Mouse (Mus musculus): ENCODE data around the gene Acap3. TPM values are rescaled to one million over a fixed set of nuclear protein-coding genes. Genes with fewer than 3 reads are reported as not detected.
A peak's percentile ranks its signal among the peaks of the same experiment; 100 is the strongest.

Gene Acap3
- polyA plus RNA-seq, 1 experiment: 86.1 TPM

DNA sequence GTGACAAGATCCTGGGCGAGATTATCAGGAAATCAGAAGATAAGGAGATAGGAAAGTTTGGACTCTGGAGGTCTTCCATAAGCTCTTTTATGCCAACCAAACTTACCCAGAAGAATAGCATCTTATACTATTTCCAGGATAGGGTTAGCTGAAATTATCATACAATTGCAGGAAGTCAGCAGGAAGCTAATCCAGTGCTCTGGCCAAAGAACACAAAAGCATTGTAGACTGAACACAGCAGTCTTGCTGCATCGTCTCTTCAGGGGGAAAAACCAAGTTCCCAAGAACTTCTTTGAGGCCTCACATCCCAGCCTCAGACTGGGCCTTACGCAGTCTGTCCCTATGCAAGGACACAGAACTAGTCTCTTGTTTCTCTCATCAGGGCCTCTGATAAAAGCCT lies 8.0 kb upstream of the Acap3 start:
- Histone ChIP-seq H3K36me3 (ENCODE audit: control insufficient read depth, insufficient read depth, low read length) (peaks cover 42% of the 10 kb centered on the region), H3K27me3 (ENCODE audit: control insufficient read depth, insufficient read depth, low read length) (no peaks in the 10 kb centered on the region), H3K4me3 (ENCODE audit: control insufficient read depth, insufficient read depth, low read length) (no peak overlapping the region), H3K27ac (ENCODE audit: control insufficient read depth, insufficient read depth, low read length) (no peak overlapping the region), H3K4me1 (replicated peaks; ENCODE audit: control insufficient read depth, insufficient read depth, low read length) (no peaks in the 10 kb centered on the region)
- DNase-seq: no peak
- TF ChIP-seq CTCF (IDR thresholded peaks at IDR 0.05; ENCODE audit: borderline replicate concordance, control insufficient read depth, extremely low read depth, insufficient read depth, low read length, poor library complexity) (no peak), POLR2A (IDR thresholded peaks at IDR 0.05; ENCODE audit: control insufficient read depth, extremely low read depth, insufficient read depth, low read length, poor library complexity) (no peak)
- 93% methylated on average over 3 of the region's 3 CpGs for WGBS

DNA sequence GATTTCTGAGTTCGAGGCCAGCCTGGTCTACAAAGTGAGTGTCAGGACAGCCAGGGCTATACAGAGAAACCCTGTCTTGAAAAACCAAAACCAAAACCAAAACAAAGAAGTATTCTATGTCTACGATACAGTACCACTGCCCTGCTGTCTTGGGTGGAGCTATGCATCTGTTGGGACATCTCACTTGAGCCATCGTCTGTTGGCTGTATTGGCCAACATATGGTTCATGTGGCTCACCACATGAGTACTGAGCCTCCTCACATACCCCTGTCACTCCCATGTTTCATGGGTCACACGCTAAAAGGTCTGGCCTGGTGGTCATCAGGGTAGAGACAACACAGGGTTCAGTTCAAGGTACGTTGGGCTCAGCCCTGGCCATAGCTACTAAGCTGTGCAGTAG lies 5.3 kb upstream of the Acap3 start:
- H3K27me3 ChIP-seq (ENCODE audit: control insufficient read depth, insufficient read depth, low read length): no peaks in the 10 kb centered on the region
- H3K27ac ChIP-seq (ENCODE audit: control insufficient read depth, insufficient read depth, low read length): no peak overlapping the region
- 98% methylated on average over 5 of the region's 5 CpGs for WGBS
- TF ChIP-seq POLR2A (IDR thresholded peaks at IDR 0.05; ENCODE audit: control insufficient read depth, extremely low read depth, insufficient read depth, low read length, poor library complexity) (no peak), CTCF (IDR thresholded peaks at IDR 0.05; ENCODE audit: borderline replicate concordance, control insufficient read depth, extremely low read depth, insufficient read depth, low read length, poor library complexity) (no peak)
- no peak for DNase-seq
- peaks cover 40% of the 10 kb centered on the region for H3K36me3 ChIP-seq (ENCODE audit: control insufficient read depth, insufficient read depth, low read length)
- H3K4me1 ChIP-seq (replicated peaks; ENCODE audit: control insufficient read depth, insufficient read depth, low read length): peaks cover 7% of the 10 kb centered on the region
- H3K4me3 ChIP-seq (ENCODE audit: control insufficient read depth, insufficient read depth, low read length): no peak overlapping the region

DNA sequence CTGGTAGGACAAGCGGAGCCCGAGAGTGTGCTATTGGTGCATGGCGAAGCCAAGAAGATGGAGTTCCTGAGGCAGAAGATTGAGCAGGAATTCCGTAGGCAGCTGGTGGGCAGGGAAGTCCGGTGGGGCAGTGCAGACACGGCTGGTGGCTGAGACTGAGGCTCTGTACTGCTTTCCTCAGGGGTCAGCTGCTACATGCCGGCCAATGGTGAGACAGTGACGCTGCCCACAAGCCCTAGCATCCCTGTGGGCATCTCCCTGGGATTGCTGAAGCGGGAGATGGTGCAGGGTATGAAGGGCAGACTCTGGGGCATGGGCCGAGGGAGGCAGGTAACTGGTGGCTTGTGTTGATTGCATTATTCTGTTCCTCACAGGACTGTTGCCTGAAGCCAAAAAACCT lies 3.9 kb upstream of the Acap3 start:
- peaks cover 40% of the 10 kb centered on the region for H3K36me3 ChIP-seq (ENCODE audit: control insufficient read depth, insufficient read depth, low read length)
- no peaks in the 10 kb centered on the region for H3K27me3 ChIP-seq (ENCODE audit: control insufficient read depth, insufficient read depth, low read length)
- TF ChIP-seq POLR2A (IDR thresholded peaks at IDR 0.05; ENCODE audit: control insufficient read depth, extremely low read depth, insufficient read depth, low read length, poor library complexity) (no peak), CTCF (IDR thresholded peaks at IDR 0.05; ENCODE audit: borderline replicate concordance, control insufficient read depth, extremely low read depth, insufficient read depth, low read length, poor library complexity) (no peak)
- H3K27ac ChIP-seq (ENCODE audit: control insufficient read depth, insufficient read depth, low read length): no peak overlapping the region
- WGBS: 98% methylated on average over 10 of the region's 10 CpGs
- no peak overlapping the region for H3K4me3 ChIP-seq (ENCODE audit: control insufficient read depth, insufficient read depth, low read length)
- DNase-seq: no peak
- peaks cover 11% of the 10 kb centered on the region for H3K4me1 ChIP-seq (replicated peaks; ENCODE audit: control insufficient read depth, insufficient read depth, low read length)

- no peak for DNase-seq
- H3K27me3 ChIP-seq (ENCODE audit: control insufficient read depth, insufficient read depth, low read length): no peaks in the 10 kb centered on the region
- over 99% methylated on average over 9 of the region's 9 CpGs for WGBS
- TF ChIP-seq POLR2A (IDR thresholded peaks at IDR 0.05; ENCODE audit: control insufficient read depth, extremely low read depth, insufficient read depth, low read length, poor library complexity): no peak
- TF ChIP-seq CTCF (IDR thresholded peaks at IDR 0.05; ENCODE audit: borderline replicate concordance, control insufficient read depth, extremely low read depth, insufficient read depth, low read length, poor library complexity): no peak
- no peak overlapping the region for H3K27ac ChIP-seq (ENCODE audit: control insufficient read depth, insufficient read depth, low read length)
- H3K36me3 ChIP-seq (ENCODE audit: control insufficient read depth, insufficient read depth, low read length): peaks cover 40% of the 10 kb centered on the region
- no peak overlapping the region for H3K4me3 ChIP-seq (ENCODE audit: control insufficient read depth, insufficient read depth, low read length)
- H3K4me1 ChIP-seq (replicated peaks; ENCODE audit: control insufficient read depth, insufficient read depth, low read length): peaks cover 15% of the 10 kb centered on the region
Observed at GRCm38 (mm10) chr4:155888181-155888580, 3.4 kb upstream of the Acap3 start.

DNA sequence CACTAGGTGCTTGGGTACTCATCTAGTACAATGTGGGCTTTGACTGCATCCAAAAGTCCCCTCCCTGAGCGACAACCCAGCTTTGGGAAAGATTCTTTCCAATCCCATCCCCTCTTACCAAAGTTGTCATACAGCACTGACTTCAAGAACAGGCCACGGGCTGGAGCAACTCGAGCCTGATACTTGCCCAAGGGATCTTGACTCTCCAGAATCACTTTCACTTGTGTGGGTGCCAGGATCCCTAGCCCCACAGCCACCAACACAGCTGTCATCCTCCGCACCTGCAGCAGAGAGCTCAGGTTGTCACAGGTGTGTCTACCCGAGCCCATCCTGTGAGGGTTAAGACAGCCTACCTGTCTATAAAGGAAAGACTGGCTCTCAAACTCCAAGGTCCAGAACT lies 2.3 kb upstream of the Acap3 start:
- H3K36me3 ChIP-seq (ENCODE audit: control insufficient read depth, insufficient read depth, low read length): peaks cover 35% of the 10 kb centered on the region
- no peaks in the 10 kb centered on the region for H3K27me3 ChIP-seq (ENCODE audit: control insufficient read depth, insufficient read depth, low read length)
- peaks cover 26% of the 10 kb centered on the region for H3K4me1 ChIP-seq (replicated peaks; ENCODE audit: control insufficient read depth, insufficient read depth, low read length)
- no peak overlapping the region for H3K4me3 ChIP-seq (ENCODE audit: control insufficient read depth, insufficient read depth, low read length)
- TF ChIP-seq CTCF (IDR thresholded peaks at IDR 0.05; ENCODE audit: borderline replicate concordance, control insufficient read depth, extremely low read depth, insufficient read depth, low read length, poor library complexity) (no peak), POLR2A (IDR thresholded peaks at IDR 0.05; ENCODE audit: control insufficient read depth, extremely low read depth, insufficient read depth, low read length, poor library complexity) (no peak)
- DNase-seq: no peak
- no peak overlapping the region for H3K27ac ChIP-seq (ENCODE audit: control insufficient read depth, insufficient read depth, low read length)
- 86% methylated on average over 5 of the region's 5 CpGs for WGBS

- H3K27me3 ChIP-seq (ENCODE audit: control insufficient read depth, insufficient read depth, low read length): no peaks in the 10 kb centered on the region
- H3K27ac ChIP-seq (ENCODE audit: control insufficient read depth, insufficient read depth, low read length): no peak overlapping the region
- peaks cover 24% of the 10 kb centered on the region for H3K36me3 ChIP-seq (ENCODE audit: control insufficient read depth, insufficient read depth, low read length)
- TF ChIP-seq POLR2A (IDR thresholded peaks at IDR 0.05; ENCODE audit: control insufficient read depth, extremely low read depth, insufficient read depth, low read length, poor library complexity) (no peak), CTCF (IDR thresholded peaks at IDR 0.05; ENCODE audit: borderline replicate concordance, control insufficient read depth, extremely low read depth, insufficient read depth, low read length, poor library complexity) (no peak)
- peak overlapping the region; percentile 69 for H3K4me3 ChIP-seq (ENCODE audit: control insufficient read depth, insufficient read depth, low read length)
- under 1% methylated on average over 34 of the region's 34 CpGs for WGBS
- DNase-seq: no peak
- H3K4me1 ChIP-seq (replicated peaks; ENCODE audit: control insufficient read depth, insufficient read depth, low read length): peaks cover 32% of the 10 kb centered on the region
Observed at GRCm38 (mm10) chr4:155891011-155891471, 581 bp upstream of the Acap3 start.

DNA sequence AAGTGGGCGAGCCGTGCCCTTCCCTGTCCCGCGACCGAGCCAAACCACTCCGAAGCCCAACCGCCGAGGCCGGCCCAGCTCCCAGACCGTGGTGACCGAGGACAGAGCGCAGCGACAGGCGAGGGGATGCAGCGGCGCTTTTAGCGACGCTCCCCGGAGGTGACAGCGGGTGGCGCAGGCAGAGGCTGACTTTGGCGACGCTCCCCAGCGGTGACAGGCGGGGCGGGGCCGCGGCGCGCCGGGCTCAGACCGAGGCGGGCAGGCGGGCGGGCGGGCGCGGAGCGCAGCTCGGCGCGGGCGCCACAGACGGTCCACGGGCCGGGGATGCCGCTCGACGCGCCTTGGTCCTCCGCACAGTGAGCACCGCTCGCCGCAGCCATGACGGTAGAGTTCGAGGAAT lies 395 bp downstream of the Acap3 start:
- Histone ChIP-seq H3K27ac (ENCODE audit: control insufficient read depth, insufficient read depth, low read length) (peak overlapping the region; percentile 84), H3K4me3 (ENCODE audit: control insufficient read depth, insufficient read depth, low read length) (peak overlapping the region; percentile 69), H3K27me3 (ENCODE audit: control insufficient read depth, insufficient read depth, low read length) (no peaks in the 10 kb centered on the region), H3K4me1 (replicated peaks; ENCODE audit: control insufficient read depth, insufficient read depth, low read length) (peaks cover 32% of the 10 kb centered on the region), H3K36me3 (ENCODE audit: control insufficient read depth, insufficient read depth, low read length) (peaks cover 15% of the 10 kb centered on the region)
- TF ChIP-seq POLR2A (IDR thresholded peaks at IDR 0.05; ENCODE audit: control insufficient read depth, extremely low read depth, insufficient read depth, low read length, poor library complexity) (peak; percentile 64; the same call in 1 of the 2 replicates), CTCF (IDR thresholded peaks at IDR 0.05; ENCODE audit: borderline replicate concordance, control insufficient read depth, extremely low read depth, insufficient read depth, low read length, poor library complexity) (peak; percentile 43; the same call in 1 of the 2 replicates)
- under 1% methylated on average over 56 of the region's 56 CpGs for WGBS
- DNase-seq: peak; percentile 84
